Mouse (Mus musculus) ES-E14 (cell line): ENCODE results near the gene Gstz1. TPM values are rescaled to one million over a fixed set of nuclear protein-coding genes. Genes with fewer than 3 reads are reported as not detected.
A peak's percentile ranks its signal among the peaks of the same experiment; 100 is the strongest.

Experiments used
- DNase-seq: peaks from one replicate; pipeline ENCODE4 v3.0.0-alpha.2; 2013; ENCODE audit warnings: low read depth, low spot score
- H3K27ac ChIP-seq: 2 replicates; pipeline ENCODE4 v1.5.1; 2012; ENCODE audit warnings: low read depth, mild to moderate bottlenecking, low read length, moderate library complexity, mixed read lengths; ENCODE audit not compliant: poor library complexity, insufficient read depth, severe bottlenecking
- H3K36me3 ChIP-seq: 2 replicates; pipeline ENCODE4 v1.6.1; 2012; ENCODE audit warnings: mild to moderate bottlenecking, low read length, moderate library complexity, mixed read lengths; ENCODE audit not compliant: control insufficient read depth, poor library complexity, insufficient read depth, severe bottlenecking
- H3K4me1 ChIP-seq, 2 experiments: fragments of 150-350 bp in 1 of 2; sonication (generic) in 1 of 2; 2 replicates each; pipeline ENCODE4 v1.6.1; 2012; ENCODE audit warnings: low read length in 2 of 2, mild to moderate bottlenecking in 1 of 2, mixed read lengths in 1 of 2; ENCODE audit not compliant: control insufficient read depth in 2 of 2, insufficient read depth in 2 of 2, poor library complexity in 1 of 2
- H3K4me3 ChIP-seq, 2 experiments: fragments of 150-350 bp in 1 of 2; sonication (generic) in 1 of 2; 2 replicates each; pipeline ENCODE4 v1.5.1; 2012; ENCODE audit warnings: low read length in 2 of 2, low read depth in 1 of 2, mild to moderate bottlenecking in 1 of 2, mixed read lengths in 1 of 2; ENCODE audit not compliant: insufficient read depth in 1 of 2, poor library complexity in 1 of 2, severe bottlenecking in 1 of 2
- H3K9ac ChIP-seq: 2 replicates; pipeline ENCODE4 v1.6.1; 2012; ENCODE audit warnings: low read depth, mild to moderate bottlenecking, low read length, mixed read lengths; ENCODE audit not compliant: poor library complexity, insufficient read depth, severe bottlenecking
- H3K9me3 ChIP-seq: fragments of 150-350 bp; sonication (generic); 2 replicates; pipeline ENCODE4 v1.6.1; 2012; ENCODE audit warnings: low read depth, mild to moderate bottlenecking, low read length; ENCODE audit not compliant: control insufficient read depth, insufficient read depth
- CHD2 ChIP-seq: IDR thresholded peaks from 2 replicates; pipeline ENCODE4 v1.6.1; 2014; ENCODE audit warnings: mild to moderate bottlenecking, low read depth, low read length, inconsistent platforms
- HCFC1 ChIP-seq: IDR thresholded peaks from 2 replicates; pipeline ENCODE4 v1.6.1; 2012; ENCODE audit warnings: low read length, inconsistent platforms, borderline replicate concordance; ENCODE audit not compliant: insufficient read depth
- MAFK ChIP-seq: IDR thresholded peaks from 2 replicates; pipeline ENCODE4 v1.6.1; 2014; ENCODE audit warnings: mild to moderate bottlenecking, low read depth, low read length, inconsistent platforms; ENCODE audit not compliant: insufficient read depth
- ZC3H11A ChIP-seq: IDR thresholded peaks from 2 replicates; pipeline ENCODE4 v1.6.1; 2012; ENCODE audit warnings: low read depth, mild to moderate bottlenecking, inconsistent platforms, low read length, borderline replicate concordance
- ZNF384 ChIP-seq: IDR thresholded peaks from 2 replicates; pipeline ENCODE4 v1.6.1; 2012; ENCODE audit warnings: low read depth, low read length, inconsistent platforms
- in situ Hi-C, 2 experiments: fragments of 600-800 bp; cut with MboI; formaldehyde crosslinking; loops; one replicate each; pipeline ENCODE4 v1.15.1; 2025; ENCODE audit warnings: low sequenced_read_pairs in 2 of 2, inconsistent platforms in 1 of 2; ENCODE audit not compliant: unreplicated experiment in 2 of 2
- total RNA-seq: library from RNA; depleted of rRNA; stranded (reverse); fragments of 300-350 nt; gene quantifications from 2 replicates; pipeline ENCODE4 v1.2.3, GENCODE M21; 2012

The Gstz1 gene
- total RNA-seq, 1 experiment, result 16.9 TPM

DNA sequence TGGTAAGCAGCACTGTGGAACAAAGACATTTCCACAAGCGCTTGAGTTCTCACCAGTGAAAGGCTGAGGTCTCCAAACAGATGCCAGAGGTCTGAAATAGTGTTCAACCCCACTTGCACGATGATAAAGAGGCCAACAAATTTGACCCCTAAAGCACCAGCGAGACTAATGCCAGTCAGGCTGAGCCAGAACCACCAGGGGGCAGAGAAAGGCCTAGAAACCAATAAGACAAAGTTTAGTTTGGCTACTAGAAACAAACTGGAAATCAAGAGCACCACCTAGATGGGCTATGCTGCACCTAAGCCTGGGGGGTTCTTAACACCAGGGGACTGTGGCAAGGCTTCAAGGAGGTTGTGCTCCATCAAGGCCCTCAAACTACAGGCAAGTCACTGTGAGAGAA, 15.3 kb upstream of the Gstz1 start:
- Histone ChIP-seq H3K4me1 (no peaks in the 10 kb centered on the region), H3K36me3 (no peaks in the 10 kb centered on the region; the same call in 1 of the 2 replicates), H3K9ac (no peak overlapping the region), H3K9me3 (no peaks in the 10 kb centered on the region), H3K4me3 (no peak overlapping the region), H3K27ac (no peak overlapping the region)
- in situ Hi-C loops, result no loop called here
- DNase-seq, result no peak
- TF ChIP-seq ZC3H11A (peak; percentile 12; the same call in 1 of the 2 replicates), ZNF384 (no peak)

- in situ Hi-C loops, result no loop called here
- no peak overlapping the region for H3K9ac ChIP-seq
- H3K4me1 ChIP-seq, result no peaks in the 10 kb centered on the region
- no peak overlapping the region for H3K4me3 ChIP-seq
- DNase-seq, result no peak
- H3K9me3 ChIP-seq, result no peaks in the 10 kb centered on the region
- TF ChIP-seq CHD2, result no peak
- no peak for TF ChIP-seq MAFK
- no peak for TF ChIP-seq ZC3H11A
- TF ChIP-seq ZNF384, result no peak
- TF ChIP-seq HCFC1, result no peak
- no peak overlapping the region for H3K27ac ChIP-seq
- H3K36me3 ChIP-seq, result no peaks in the 10 kb centered on the region; the same call in 1 of the 2 replicates
Observed at GRCm38 (mm10) chr12:87132210-87132609, 14.8 kb upstream of the Gstz1 start.

GRCm38 (mm10) chr12:87132784-87133183, 14.2 kb upstream of the Gstz1 start:
- no peak for TF ChIP-seq CHD2
- TF ChIP-seq ZC3H11A, result no peak
- TF ChIP-seq ZNF384, result no peak
- no peak for TF ChIP-seq MAFK
- no peak for TF ChIP-seq HCFC1
- H3K27ac ChIP-seq, result no peak overlapping the region
- H3K9me3 ChIP-seq, result no peaks in the 10 kb centered on the region
- no peak for DNase-seq
- no peak overlapping the region for H3K4me3 ChIP-seq
- H3K9ac ChIP-seq, result no peak overlapping the region
- no peaks in the 10 kb centered on the region for H3K4me1 ChIP-seq
- in situ Hi-C loops, result no loop called here
- no peaks in the 10 kb centered on the region; the same call in 1 of the 2 replicates for H3K36me3 ChIP-seq

DNA sequence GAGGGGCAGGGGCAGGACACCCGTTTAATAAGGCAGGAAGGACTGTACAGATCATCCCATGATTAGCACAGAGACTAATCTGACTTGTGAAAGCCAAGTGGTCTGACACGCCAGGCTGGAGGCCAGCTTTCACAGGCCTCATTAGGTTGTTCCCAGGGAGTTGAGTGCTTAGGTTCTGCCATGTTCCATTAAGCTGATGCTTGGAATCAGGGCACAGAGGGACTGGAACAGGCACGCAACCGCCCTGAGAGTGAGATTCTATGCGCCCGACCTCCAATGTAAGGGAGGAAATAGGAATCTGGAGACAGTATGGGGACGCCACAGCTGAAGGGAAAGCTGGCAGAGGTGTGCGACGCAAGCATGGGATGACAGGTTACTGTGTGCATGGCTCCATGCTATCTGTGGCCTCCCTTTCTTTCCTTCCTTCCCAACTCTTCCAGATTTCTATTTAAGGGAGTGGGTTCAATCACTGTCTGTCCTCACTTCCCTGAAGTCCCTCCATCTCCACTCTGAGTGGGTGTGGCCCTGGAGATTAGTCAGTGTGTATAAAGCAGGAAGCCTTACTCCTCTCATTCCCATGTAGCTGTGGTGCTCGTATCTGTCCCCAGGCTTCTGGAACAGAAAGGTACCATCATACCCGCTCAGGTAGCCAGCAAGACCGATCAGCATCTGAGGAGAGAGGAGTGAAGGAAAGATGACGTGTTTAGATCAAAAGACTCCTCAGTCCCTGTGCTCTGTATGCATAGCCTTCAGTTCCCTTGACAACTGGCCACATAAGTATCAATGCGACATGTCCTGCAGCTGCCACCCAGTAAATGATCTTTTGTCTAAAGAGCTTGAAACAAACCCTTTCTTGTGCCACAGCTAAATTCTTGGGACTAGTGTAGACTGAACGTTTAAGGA, 9.3 kb upstream of the Gstz1 start:
- H3K4me1 ChIP-seq, result peaks cover 2% of the 10 kb centered on the region in 2 experiments; a peak in 2 of 4 replicates
- TF ChIP-seq ZNF384, result no peak
- TF ChIP-seq ZC3H11A, result no peak
- no peak for TF ChIP-seq HCFC1
- TF ChIP-seq MAFK, result no peak
- no peak for TF ChIP-seq CHD2
- no peaks in the 10 kb centered on the region for H3K36me3 ChIP-seq
- no peak overlapping the region for H3K27ac ChIP-seq
- H3K4me3 ChIP-seq, result no peak overlapping the region
- in situ Hi-C loops, result no loop called here
- no peaks in the 10 kb centered on the region for H3K9me3 ChIP-seq
- no peak for DNase-seq
- H3K9ac ChIP-seq, result no peak overlapping the region
